Mouse (Mus musculus) myocyte (in vitro differentiated cells): ENCODE data around the gene Zfp207.
"Not testable (repeated sequence)": the region's sequence is repeated elsewhere in the genome, so short reads cannot be mapped to it uniquely, and the experiment has no call there.

Experiments
- CEBPB ChIP-seq: IDR thresholded peaks from 2 replicates; pipeline ENCODE4 v1.6.1; 2011; ENCODE audit warnings: mild to moderate bottlenecking, moderate library complexity; ENCODE audit not compliant: poor library complexity, insufficient read depth, severe bottlenecking
- E2F4 ChIP-seq: IDR thresholded peaks from one replicate; pipeline ENCODE4 v1.6.1; 2011; ENCODE audit warnings: mild to moderate bottlenecking, control low read depth, moderate library complexity; ENCODE audit not compliant: insufficient read depth
- MAX ChIP-seq: IDR thresholded peaks from one replicate; pipeline ENCODE4 v1.6.1; 2011; ENCODE audit warnings: low read depth, mild to moderate bottlenecking, control low read depth
- MYOD1 ChIP-seq, 3 experiments: IDR thresholded peaks; one replicate each; pipeline ENCODE4 v1.6.1; 2011; ENCODE audit warnings: control low read depth in 2 of 3, low read depth in 2 of 3, mild to moderate bottlenecking in 2 of 3, moderate library complexity in 1 of 3; ENCODE audit not compliant: insufficient read length in 2 of 3, control insufficient read depth in 1 of 3
- MYOG ChIP-seq, 3 experiments: IDR thresholded peaks; one replicate each; pipeline ENCODE4 v1.6.1; 2011; ENCODE audit warnings: control low read depth in 2 of 3, low read depth in 2 of 3, mild to moderate bottlenecking in 2 of 3; ENCODE audit not compliant: insufficient read length in 2 of 3, control insufficient read depth in 1 of 3, insufficient read depth in 1 of 3
- POLR2A ChIP-seq: IDR thresholded peaks from one replicate; pipeline ENCODE4 v1.6.1; 2011; ENCODE audit warnings: low read depth, mild to moderate bottlenecking, control low read depth, moderate library complexity; ENCODE audit not compliant: insufficient read length
- POLR2AphosphoS2 ChIP-seq: IDR thresholded peaks from one replicate; pipeline ENCODE4 v1.6.1; 2011; ENCODE audit warnings: low read depth, control low read depth; ENCODE audit not compliant: insufficient read length
- REST ChIP-seq: IDR thresholded peaks from one replicate; pipeline ENCODE4 v1.6.1; 2011; ENCODE audit warnings: mild to moderate bottlenecking, control low read depth, moderate library complexity; ENCODE audit not compliant: insufficient read depth, insufficient read length
- TCF12 ChIP-seq: IDR thresholded peaks from one replicate; pipeline ENCODE4 v1.6.1; 2011; ENCODE audit warnings: mild to moderate bottlenecking, control low read depth; ENCODE audit not compliant: poor library complexity, insufficient read depth, severe bottlenecking
- TCF3 ChIP-seq: IDR thresholded peaks from one replicate; pipeline ENCODE4 v1.6.1; 2011; ENCODE audit warnings: low read depth, control low read depth; ENCODE audit not compliant: insufficient read length
- USF1 ChIP-seq: IDR thresholded peaks from one replicate; pipeline ENCODE4 v1.6.1; 2011; ENCODE audit warnings: low read depth, mild to moderate bottlenecking, control low read depth, moderate library complexity

DNA sequence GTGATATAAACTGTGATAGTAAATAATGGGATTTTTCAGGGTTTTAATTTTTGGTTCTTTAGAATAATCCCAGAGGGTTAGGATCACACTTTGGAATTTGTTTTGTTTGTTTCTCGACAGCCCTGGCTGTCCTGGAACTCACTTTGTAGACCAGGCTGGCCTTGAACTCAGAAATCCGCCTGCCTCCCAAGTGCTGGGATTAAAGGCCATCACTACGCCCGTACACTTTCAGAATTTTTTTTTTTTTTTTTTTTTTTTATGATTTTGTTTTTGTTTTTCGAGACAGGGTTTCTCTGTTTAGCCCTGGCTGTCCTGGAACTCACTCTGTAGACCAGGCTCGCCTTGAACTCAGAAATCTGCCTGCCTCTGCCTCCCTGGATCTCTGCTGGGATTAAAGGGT lies 24.8 kb downstream of the Zfp207 start:
- not testable (repeated sequence) for TF ChIP-seq POLR2A; MYOG (IDR thresholded peaks at IDR 0.05; ENCODE audit: control insufficient read depth in 1 of 3, insufficient read depth in 1 of 3, insufficient read length in 2 of 3, low read depth in 2 of 3); USF1; TCF12; CEBPB; POLR2AphosphoS2; E2F4; TCF3; REST; MAX; MYOD1 (IDR thresholded peaks at IDR 0.05; ENCODE audit: control insufficient read depth in 1 of 3, insufficient read length in 2 of 3, low read depth in 2 of 3)
